Mouse (Mus musculus): ENCODE results near the gene Pilra.
"Not testable (repeated sequence)": the region's sequence is repeated elsewhere in the genome, so short reads cannot be mapped to it uniquely, and the experiment has no call there.

Pilra gene

DNA sequence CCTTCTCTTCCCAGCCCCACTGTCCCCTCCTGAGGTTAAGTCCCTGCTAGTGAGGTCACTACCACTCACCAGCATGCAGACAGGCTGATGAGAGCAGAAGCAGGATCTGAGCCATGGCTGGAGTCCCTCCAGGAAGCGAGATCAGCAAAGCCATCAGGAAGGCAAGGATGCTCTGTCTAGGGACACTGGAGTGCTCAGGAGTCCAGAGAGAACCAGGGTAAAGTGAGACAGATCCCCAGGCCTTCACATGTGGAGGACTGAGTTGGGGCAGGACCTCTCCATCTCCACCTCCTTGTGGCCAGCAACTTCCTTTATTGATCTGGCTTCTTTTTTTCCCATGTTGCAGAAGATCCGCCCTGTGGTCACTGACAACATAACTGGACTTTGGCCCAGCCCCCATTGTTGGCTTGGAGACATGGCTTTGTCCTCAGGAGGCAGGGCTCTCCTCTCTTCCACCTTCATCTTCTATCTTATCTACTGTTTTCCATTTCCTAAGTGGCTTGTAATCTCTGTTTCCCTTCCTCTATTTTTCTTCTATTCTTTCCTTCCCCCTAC, at the start of gene Pilra:
Gene Pilra, minus strand, starts transcription at position 316 of the 555 bp plus-strand sequence.
- not testable (repeated sequence) for DNase-seq (ENCODE audit: low spot score)

- no peak for DNase-seq (ENCODE audit: low spot score)
These were observed 47.3 kb upstream of the Pilra start for GRCm38 (mm10) chr5:137883345-137883744.

DNA sequence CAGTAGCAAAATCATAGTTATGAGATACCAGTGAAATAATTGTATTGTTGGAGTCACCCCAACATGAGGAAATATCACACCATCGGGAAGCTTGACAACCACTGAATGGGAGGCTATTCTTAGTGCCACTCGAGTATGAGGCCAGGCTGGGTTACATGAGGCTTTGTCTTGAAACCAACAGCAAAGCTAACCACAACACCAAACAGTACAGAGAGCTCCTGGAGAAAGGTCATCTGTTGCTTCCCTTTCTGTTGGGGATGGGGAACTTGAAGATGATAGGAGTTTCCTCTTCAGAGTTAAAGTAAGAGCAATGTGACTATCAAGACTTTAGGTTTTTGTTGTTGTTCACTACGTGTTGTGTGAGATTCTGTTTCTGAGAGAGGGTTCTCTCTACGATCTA, 46.8 kb upstream of the Pilra start:
- no peak for DNase-seq (ENCODE audit: low spot score)

DNA sequence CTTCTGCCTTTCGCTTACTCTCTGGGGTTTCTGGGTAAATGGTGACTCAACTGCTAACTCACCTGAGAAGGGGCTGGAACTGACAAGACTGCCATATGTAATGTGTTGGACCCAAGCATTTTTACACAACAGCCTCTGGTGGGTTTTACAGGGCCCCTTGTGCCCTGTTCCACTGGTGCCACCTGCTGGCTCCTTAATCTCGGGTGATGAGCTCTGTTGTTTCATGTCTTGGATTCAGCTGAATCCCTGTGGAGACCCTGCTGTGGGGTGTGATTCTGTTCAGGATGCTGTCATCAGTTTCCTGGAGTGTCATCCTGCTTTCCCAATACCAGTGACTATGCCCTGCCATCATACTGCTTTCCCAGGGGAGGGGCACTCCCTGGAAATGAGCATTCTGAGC, 41.8 kb upstream of the Pilra start:
- DNase-seq (ENCODE audit: low spot score), result no peak

DNA sequence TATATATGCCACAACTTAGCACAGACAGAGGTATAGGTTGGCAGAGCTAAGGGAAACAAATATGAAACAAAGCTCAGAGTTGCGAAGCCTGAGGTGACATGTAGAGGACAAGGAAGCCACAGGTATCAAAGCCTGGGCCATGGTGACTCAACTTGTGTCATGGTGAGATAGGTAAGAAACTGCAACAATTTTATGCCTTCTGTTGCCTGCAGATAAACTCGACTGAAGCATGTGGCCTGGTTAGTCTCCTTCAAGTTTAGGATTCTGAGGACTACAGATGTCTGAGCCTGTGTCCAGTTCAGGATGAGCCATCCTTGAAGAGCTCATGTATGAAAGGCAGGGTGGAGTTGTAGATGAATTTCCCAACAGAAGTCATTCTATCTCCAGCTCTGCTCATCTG, 39.0 kb upstream of the Pilra start:
- no peak for DNase-seq (ENCODE audit: low spot score)

DNA sequence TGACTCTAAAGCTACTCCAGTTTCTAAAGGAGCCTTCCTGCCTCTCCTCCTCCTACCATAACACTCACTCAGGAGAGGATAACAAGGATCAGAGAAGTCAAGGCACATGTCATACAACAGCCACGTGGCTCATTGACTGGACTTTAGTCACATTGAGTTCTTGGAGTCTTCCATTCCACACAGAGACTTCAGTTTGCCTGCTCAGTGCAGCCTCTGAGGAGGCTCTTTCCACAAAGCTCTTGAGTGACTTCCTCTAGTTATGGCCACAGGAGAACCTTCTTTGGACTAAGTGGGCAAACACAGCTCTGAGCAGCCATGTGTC, 36.3 kb upstream of the Pilra start:
- not testable (repeated sequence) for DNase-seq (ENCODE audit: low spot score)

GRCm38 (mm10) chr5:137871644-137872380, 35.7 kb upstream of the Pilra start, which contains the start of gene Pilrb2:
Gene Pilrb2, minus strand, starts transcription at chr5:137871815.
- not testable (repeated sequence) for DNase-seq (ENCODE audit: low spot score)

DNA sequence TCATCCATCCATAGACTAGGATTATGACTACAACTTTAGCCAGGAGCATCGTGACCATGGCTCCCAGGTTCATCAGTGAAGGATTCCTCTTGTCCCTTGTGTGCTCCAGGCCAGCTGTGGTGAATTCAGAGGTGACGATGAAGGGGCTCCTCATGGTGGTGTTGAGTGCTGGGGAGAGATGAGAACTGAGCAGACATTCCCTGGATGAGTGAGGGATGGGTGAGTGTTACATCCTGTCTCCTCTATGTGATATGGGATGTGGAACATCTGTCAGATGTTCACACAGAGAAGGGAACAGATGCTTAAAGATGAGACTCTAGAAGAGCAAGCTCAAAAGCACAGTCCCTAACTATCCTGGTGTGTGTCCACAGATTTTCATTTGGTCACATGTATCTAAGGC, 32.5 kb upstream of the Pilra start:
- not testable (repeated sequence) for DNase-seq (ENCODE audit: low spot score)

DNA sequence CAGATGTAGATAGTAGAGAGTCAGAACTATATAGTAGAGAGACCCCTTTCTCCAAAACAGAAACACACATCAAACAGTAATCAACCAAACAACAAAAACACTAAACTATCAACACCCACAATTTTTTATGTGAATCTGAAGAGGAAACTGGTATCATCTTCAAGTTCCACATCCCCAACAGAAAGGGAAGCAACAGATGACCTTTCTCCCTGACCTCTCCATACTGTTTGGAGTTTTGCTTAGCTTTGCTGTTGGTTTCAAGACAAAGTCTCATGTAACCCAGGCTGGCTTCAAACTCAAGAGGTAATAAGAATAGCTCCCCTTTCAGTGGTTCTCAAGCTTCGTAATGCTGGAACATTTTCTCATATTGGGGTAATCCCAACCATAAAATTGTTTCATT, 27.9 kb upstream of the Pilra start:
- not testable (repeated sequence) for DNase-seq (ENCODE audit: low spot score)

- not testable (repeated sequence) for DNase-seq (ENCODE audit: low spot score)
These were observed 22.1 kb upstream of the Pilra start, which contains the start of gene Pilrb1 for GRCm38 (mm10) chr5:137857960-137858710. Gene Pilrb1, minus strand, starts transcription at chr5:137858106.

DNA sequence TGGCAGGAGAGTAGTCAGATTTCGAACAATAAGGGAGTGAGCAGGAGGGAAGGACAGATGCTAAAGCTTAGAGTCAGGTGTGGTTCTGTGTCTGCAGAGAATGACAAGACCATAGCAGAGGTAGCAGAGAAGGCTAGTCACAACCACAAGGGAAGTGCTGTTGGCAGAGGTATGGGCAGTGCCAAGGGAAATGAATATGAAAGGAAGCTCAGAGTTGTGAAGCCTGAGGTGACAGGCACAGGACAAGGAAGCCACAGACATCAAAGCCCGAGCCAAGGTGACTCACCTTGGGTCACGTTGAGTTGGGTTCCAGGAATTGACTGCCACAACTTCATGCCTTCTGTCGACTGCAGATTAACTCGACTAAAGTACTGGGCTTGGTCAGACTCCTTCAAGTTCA, 20.8 kb upstream of the Pilra start:
- DNase-seq (ENCODE audit: low spot score), result not testable (repeated sequence)

- not testable (repeated sequence) for DNase-seq (ENCODE audit: low spot score)
These were observed 18.8 kb upstream of the Pilra start for GRCm38 (mm10) chr5:137854907-137855306.

- DNase-seq (ENCODE audit: low spot score), result not testable (repeated sequence)
These were observed 14.2 kb upstream of the Pilra start for GRCm38 (mm10) chr5:137850313-137850712.

- DNase-seq (ENCODE audit: low spot score), result not testable (repeated sequence)
These were observed 1.0 kb upstream of the Pilra start for GRCm38 (mm10) chr5:137837110-137837509.

GRCm38 (mm10) chr5:137836611-137837010, 530 bp upstream of the Pilra start:
- no peak for DNase-seq (ENCODE audit: low spot score)

DNA sequence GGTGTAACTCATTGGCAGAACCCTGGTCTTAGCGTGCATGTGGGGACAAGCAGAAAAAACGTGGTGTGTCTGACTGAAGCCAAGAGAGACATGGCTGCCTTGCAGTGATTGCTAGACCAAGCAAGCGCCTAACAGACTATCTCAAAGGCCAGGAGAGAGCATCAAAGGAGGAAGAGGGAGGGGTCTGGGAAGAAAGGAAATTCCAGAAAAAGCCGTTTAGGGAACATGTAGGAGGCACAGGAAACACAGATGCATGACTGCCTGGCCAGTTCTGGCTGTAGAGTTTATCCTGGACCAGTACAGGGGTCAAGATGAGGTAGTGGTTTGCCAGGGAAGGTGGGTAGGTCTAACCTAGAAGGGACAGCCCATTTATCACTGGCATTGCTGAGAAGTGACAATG, 2.6 kb downstream of the Pilra start:
- no peak for DNase-seq (ENCODE audit: low spot score)

GRCm38 (mm10) chr5:137831506-137831905, 4.6 kb downstream of the Pilra start:
- DNase-seq (ENCODE audit: low spot score), result no peak

DNA sequence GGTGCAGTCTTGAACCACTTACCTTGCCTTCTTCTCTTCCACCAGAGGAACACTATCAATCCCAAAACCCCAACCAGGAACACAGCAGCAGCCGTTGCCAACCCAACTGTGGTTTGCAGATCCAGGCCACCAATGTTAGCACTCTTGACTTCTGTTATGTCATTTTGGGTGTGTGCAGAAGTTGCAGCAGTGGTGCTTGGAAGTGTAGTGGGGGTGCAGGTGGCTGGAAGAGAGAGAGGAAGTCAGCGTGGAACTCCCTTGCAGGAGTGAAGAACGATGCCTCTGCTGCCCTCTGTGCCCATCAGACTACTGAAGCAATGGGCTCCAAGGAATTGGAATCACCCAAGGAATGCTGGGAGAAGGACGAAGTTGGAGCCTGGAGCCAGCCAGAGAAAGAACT, 5.0 kb downstream of the Pilra start:
- no peak for DNase-seq (ENCODE audit: low spot score)

DNA sequence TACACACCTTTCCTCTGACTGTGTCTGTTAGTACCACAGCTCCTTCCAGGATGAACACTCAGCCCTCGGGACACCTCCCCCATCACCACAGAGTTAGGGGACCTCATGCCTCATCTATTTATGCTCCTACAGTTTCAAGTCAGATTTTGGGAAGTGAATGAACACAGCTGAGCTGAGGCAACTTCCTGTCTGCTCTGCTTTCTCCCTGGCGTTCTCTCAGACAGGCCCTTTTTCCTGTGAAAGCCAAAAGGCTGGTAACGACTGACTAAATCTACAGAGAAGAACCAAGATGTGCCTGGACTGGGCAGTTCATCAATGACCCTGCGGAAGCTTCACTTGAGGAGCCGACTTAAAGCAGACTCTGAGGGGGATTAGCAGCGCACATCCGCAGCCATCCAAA, 5.8 kb downstream of the Pilra start:
- DNase-seq (ENCODE audit: low spot score), result no peak

DNA sequence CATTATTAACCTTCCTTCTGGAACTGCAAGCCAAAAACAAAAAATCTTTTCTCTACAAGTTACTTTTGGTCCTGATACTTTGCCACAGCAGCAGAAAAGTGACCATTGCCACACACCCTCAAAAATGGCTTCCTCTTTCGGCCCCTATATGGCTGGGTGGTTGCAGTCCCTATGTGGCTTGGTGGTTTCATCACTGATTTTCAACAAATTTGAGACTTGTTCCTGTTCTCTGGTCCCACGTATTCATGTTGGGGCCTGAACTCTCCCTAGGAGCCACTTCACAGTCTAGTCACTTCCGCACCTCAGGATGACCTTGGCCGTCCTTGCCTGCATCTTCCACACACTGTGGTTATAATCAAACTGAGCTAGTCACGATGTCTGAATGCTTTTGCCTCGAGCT, 7.4 kb downstream of the Pilra start:
- DNase-seq (ENCODE audit: low spot score), result no peak

GRCm38 (mm10) chr5:137826421-137826820, 9.7 kb downstream of the Pilra start:
- no peak for DNase-seq (ENCODE audit: low spot score)

GRCm38 (mm10) chr5:137825971-137826370, 10.1 kb downstream of the Pilra start:
- DNase-seq (ENCODE audit: low spot score), result no peak

DNA sequence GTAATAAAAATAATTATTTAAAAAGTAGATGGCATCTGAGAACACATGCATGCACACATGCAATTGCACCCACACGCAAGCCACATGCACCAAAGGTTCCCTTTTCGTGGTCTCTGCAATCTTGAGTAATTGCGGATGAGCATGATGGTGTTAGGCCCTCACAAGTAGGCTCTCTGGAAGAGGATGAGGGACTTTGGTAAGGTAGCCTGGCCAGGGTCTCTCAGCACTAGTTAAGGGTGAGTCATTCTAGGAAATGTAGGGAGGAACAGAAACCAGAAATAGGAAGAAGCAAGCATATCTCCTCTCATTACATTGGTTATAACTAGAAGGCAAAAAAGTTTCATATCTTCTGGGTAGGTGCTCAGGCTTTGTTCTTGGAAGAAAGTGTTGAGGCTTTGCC, 11.1 kb downstream of the Pilra start:
- DNase-seq (ENCODE audit: low spot score), result no peak

Data from yolk sac, embryonic 10.5 days (tissue).